Mouse (Mus musculus) cerebellum, adult 2 months (tissue): ENCODE results near the gene Rreb1. TPM values are rescaled to one million over a fixed set of nuclear protein-coding genes. Genes with fewer than 3 reads are reported as not detected.

ENCODE experiments used
- DNase-seq, 2 experiments: peaks; one replicate each; pipeline ENCODE4 v3.0.0; 2021
- H3K27ac ChIP-seq: fragments of 200-500 bp; 2 replicates; pipeline ENCODE4 v1.5.1; 2012; ENCODE audit warnings: low read length, control low read depth, inconsistent platforms; ENCODE audit not compliant: insufficient read depth
- H3K27me3 ChIP-seq: fragments of 200-500 bp; 2 replicates; pipeline ENCODE4 v1.6.1; 2012; ENCODE audit warnings: inconsistent platforms, mild to moderate bottlenecking, low read length, moderate library complexity; ENCODE audit not compliant: control insufficient read depth, insufficient read depth
- H3K4me1 ChIP-seq: fragments of 200-500 bp; 2 replicates; pipeline ENCODE4 v1.6.1; 2011; ENCODE audit warnings: low read length; ENCODE audit not compliant: control insufficient read depth, insufficient read depth
- H3K4me3 ChIP-seq: fragments of 200-500 bp; replicated peaks from 2 replicates; pipeline ENCODE3; 2011; ENCODE audit warnings: mild to moderate bottlenecking, low read depth, low read length, control low read depth; ENCODE audit not compliant: insufficient read depth
- CTCF ChIP-seq: fragments of 200-500 bp; IDR thresholded peaks from 2 replicates; pipeline ENCODE4 v1.5.1; 2011; ENCODE audit warnings: low read depth, mild to moderate bottlenecking, control low read depth, low read length, moderate library complexity, borderline replicate concordance; ENCODE audit not compliant: insufficient read depth
- POLR2A ChIP-seq: fragments of 200-500 bp; IDR thresholded peaks from 2 replicates; pipeline ENCODE4 v1.6.1; 2011; ENCODE audit warnings: low read length, control low read depth, borderline replicate concordance; ENCODE audit not compliant: insufficient read depth
- WGBS: fragments of 180-500 bp; shearing (Covaris S2); methylation state at CpG from one replicate; pipeline ENCODE4 v1.1.7; 2018; 5-methylcytosine and 5-hydroxymethylcytosine counted together
- polyA plus RNA-seq: library from polyadenylated mRNA; depleted of rRNA; stranded (reverse); fragments of >200 nt; gene quantifications from 2 replicates; pipeline ENCODE4 v1.2.3, GENCODE M21; 2012

The Rreb1 gene
- polyA plus RNA-seq, 1 experiment: 39.2 TPM

- H3K27me3 ChIP-seq: no peaks in the 10 kb centered on the region
- DNase-seq: no peak
- TF ChIP-seq POLR2A: no peak
- 42% methylated on average over 2 of the region's 2 CpGs for WGBS
- no peaks in the 10 kb centered on the region for H3K4me1 ChIP-seq
- no peak overlapping the region for H3K4me3 ChIP-seq
- no peak overlapping the region for H3K27ac ChIP-seq
Observed at GRCm38 (mm10) chr13:37920727-37921126, 142.5 kb downstream of the Rreb1 start.

- Histone ChIP-seq H3K27me3 (no peaks in the 10 kb centered on the region), H3K27ac (no peak overlapping the region), H3K4me3 (no peak overlapping the region), H3K4me1 (no peaks in the 10 kb centered on the region)
- WGBS: 74% methylated on average over 4 of the region's 4 CpGs
- TF ChIP-seq POLR2A: no peak
- no peak for TF ChIP-seq CTCF
- DNase-seq: no peak
Observed at GRCm38 (mm10) chr13:37923091-37923490, 144.9 kb downstream of the Rreb1 start.

GRCm38 (mm10) chr13:37923643-37924460 lies 145.7 kb downstream of the Rreb1 start:
- no peaks in the 10 kb centered on the region for H3K27me3 ChIP-seq
- H3K27ac ChIP-seq: no peak overlapping the region
- DNase-seq: no peak
- no peak overlapping the region for H3K4me3 ChIP-seq
- no peaks in the 10 kb centered on the region for H3K4me1 ChIP-seq
- WGBS: 73% methylated on average over 10 of the region's 10 CpGs
- TF ChIP-seq CTCF (no peak), POLR2A (no peak)

- Histone ChIP-seq H3K4me1 (no peaks in the 10 kb centered on the region), H3K4me3 (no peak overlapping the region), H3K27ac (no peak overlapping the region), H3K27me3 (no peaks in the 10 kb centered on the region)
- no peak for DNase-seq
- WGBS: 66% methylated on average over 4 of the region's 4 CpGs
- TF ChIP-seq CTCF: no peak
- TF ChIP-seq POLR2A: no peak
Observed at GRCm38 (mm10) chr13:37924461-37924948, 146.3 kb downstream of the Rreb1 start.

- H3K4me1 ChIP-seq: no peaks in the 10 kb centered on the region
- no peaks in the 10 kb centered on the region for H3K27me3 ChIP-seq
- no peak for DNase-seq
- 84% methylated on average over 3 of the region's 3 CpGs for WGBS
- no peak overlapping the region for H3K27ac ChIP-seq
- TF ChIP-seq POLR2A: no peak
- TF ChIP-seq CTCF: no peak
- H3K4me3 ChIP-seq: no peak overlapping the region
Observed at GRCm38 (mm10) chr13:37926394-37926793, 148.2 kb downstream of the Rreb1 start.

GRCm38 (mm10) chr13:37929532-37929931 lies 151.3 kb downstream of the Rreb1 start:
- no peak overlapping the region for H3K4me3 ChIP-seq
- H3K4me1 ChIP-seq: no peaks in the 10 kb centered on the region
- no peaks in the 10 kb centered on the region for H3K27me3 ChIP-seq
- TF ChIP-seq POLR2A (no peak), CTCF (no peak)
- DNase-seq: no peak
- H3K27ac ChIP-seq: no peak overlapping the region
- 94% methylated on average over 17 of the region's 17 CpGs for WGBS

GRCm38 (mm10) chr13:37930091-37930490 lies 151.9 kb downstream of the Rreb1 start:
- H3K27ac ChIP-seq: no peak overlapping the region
- 77% methylated on average over 13 of the region's 13 CpGs for WGBS
- H3K4me1 ChIP-seq: no peaks in the 10 kb centered on the region
- no peaks in the 10 kb centered on the region for H3K27me3 ChIP-seq
- no peak overlapping the region for H3K4me3 ChIP-seq
- no peak for TF ChIP-seq POLR2A
- no peak for DNase-seq

- H3K4me1 ChIP-seq: no peaks in the 10 kb centered on the region
- no peak for DNase-seq
- no peak for TF ChIP-seq POLR2A
- no peak for TF ChIP-seq CTCF
- WGBS: 92% methylated on average over 23 of the region's 23 CpGs
- H3K27ac ChIP-seq: no peak overlapping the region
- H3K4me3 ChIP-seq: no peak overlapping the region
- H3K27me3 ChIP-seq: no peaks in the 10 kb centered on the region
Observed at GRCm38 (mm10) chr13:37930621-37931020, 152.4 kb downstream of the Rreb1 start.
